Mouse (Mus musculus): ENCODE measurements at regions not wholly inside any gene's neighbourhood (a gene's known extent, or its start where the extent isn't known, plus 50 kb on each side); places are given as distances from the start of the nearest gene placed in this dataset.

DNA sequence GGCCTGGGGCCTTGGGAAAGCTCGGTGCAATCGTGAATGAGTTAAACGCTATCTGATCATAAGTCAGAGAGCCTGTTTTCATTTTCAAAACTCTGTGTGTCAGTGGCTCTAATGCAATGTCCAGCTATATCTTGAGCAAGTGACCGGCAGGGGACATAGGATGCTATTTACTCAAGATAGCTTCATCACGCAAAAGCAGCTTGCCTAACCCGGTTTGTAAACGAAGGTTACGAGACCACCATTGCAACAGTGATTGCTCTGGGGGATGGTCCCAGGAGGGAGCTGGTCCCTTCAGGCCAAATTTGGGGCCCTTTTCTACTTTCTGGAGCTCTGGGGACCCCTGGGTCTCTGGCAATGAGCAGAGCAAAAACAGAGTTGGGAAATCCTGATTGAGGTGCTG, 309.3 kb downstream of the 4933412E24Rik start:
- Histone ChIP-seq H3K9ac (ENCODE audit: control insufficient read depth, low read depth, low read length, poor library complexity, severe bottlenecking) (no peak overlapping the region), H3K36me3 (ENCODE audit: control insufficient read depth in 1 of 2, insufficient read depth in 2 of 2, low read length in 2 of 2) (no peaks in the 10 kb centered on the region), H3K4me3 (ENCODE audit: control insufficient read depth in 1 of 2, insufficient read depth in 1 of 2, low read depth in 2 of 2, low read length in 2 of 2) (no peak overlapping the region), H3K4me1 (ENCODE audit: control insufficient read depth in 1 of 2, insufficient read depth in 2 of 2, low read length in 2 of 2) (no peaks in the 10 kb centered on the region), H3K9me3 (replicated peaks; ENCODE audit: insufficient read depth, low read length) (no peaks in the 10 kb centered on the region), H3K27ac (ENCODE audit: control insufficient read depth, low read depth, low read length) (no peak overlapping the region), H3K79me2 (ENCODE audit: control insufficient read depth, insufficient read depth, low read length, poor library complexity) (no peaks in the 10 kb centered on the region), H3K27me3 (ENCODE audit: control insufficient read depth in 1 of 2, insufficient read depth in 2 of 2, low read length in 2 of 2) (no peaks in the 10 kb centered on the region)
- TF ChIP-seq POLR2AphosphoS2 (IDR thresholded peaks at IDR 0.05; ENCODE audit: low read length), result no peak
- no peak for TF ChIP-seq CHD1 (IDR thresholded peaks at IDR 0.05; ENCODE audit: low read depth, low read length)
- no peak for TF ChIP-seq ZNF384 (IDR thresholded peaks at IDR 0.05; ENCODE audit: low read depth, low read length)
- no peak for TF ChIP-seq ZMIZ1 (IDR thresholded peaks at IDR 0.05; ENCODE audit: low read depth, low read length)
- TF ChIP-seq NELFE (IDR thresholded peaks at IDR 0.05; ENCODE audit: low read depth, low read length), result no peak
- TF ChIP-seq EP300 (IDR thresholded peaks at IDR 0.05; ENCODE audit: low read depth in 1 of 2, low read length in 2 of 2), result no peak
- no peak for TF ChIP-seq MEF2A (IDR thresholded peaks at IDR 0.05; ENCODE audit: extremely low read depth, insufficient replicate concordance, low read depth, low read length, poor library complexity, severe bottlenecking)
- no peak for TF ChIP-seq GABPA (IDR thresholded peaks at IDR 0.05; ENCODE audit: low read depth, low read length)
- TF ChIP-seq KAT2A (conservative IDR thresholded peaks at IDR 0.05; ENCODE audit: low read depth, low read length), result no peak
- no peak for TF ChIP-seq POLR2AphosphoS5 (IDR thresholded peaks at IDR 0.05; ENCODE audit: borderline replicate concordance, low read depth, low read length)
- no peak for TF ChIP-seq JUND (IDR thresholded peaks at IDR 0.05; ENCODE audit: low read depth, low read length)
- TF ChIP-seq ZC3H11A (IDR thresholded peaks at IDR 0.05; ENCODE audit: low read depth, low read length), result no peak
- TF ChIP-seq MYC (IDR thresholded peaks at IDR 0.05; ENCODE audit: low read depth, low read length), result no peak
- TF ChIP-seq MXI1 (IDR thresholded peaks at IDR 0.05; ENCODE audit: low read depth, low read length), result no peak
- no peak for DNase-seq (ENCODE audit: low read depth, low spot score)

All from MEL (cell line).